Mouse (Mus musculus): Measurements from ENCODE around the gene Pole2.

DNA sequence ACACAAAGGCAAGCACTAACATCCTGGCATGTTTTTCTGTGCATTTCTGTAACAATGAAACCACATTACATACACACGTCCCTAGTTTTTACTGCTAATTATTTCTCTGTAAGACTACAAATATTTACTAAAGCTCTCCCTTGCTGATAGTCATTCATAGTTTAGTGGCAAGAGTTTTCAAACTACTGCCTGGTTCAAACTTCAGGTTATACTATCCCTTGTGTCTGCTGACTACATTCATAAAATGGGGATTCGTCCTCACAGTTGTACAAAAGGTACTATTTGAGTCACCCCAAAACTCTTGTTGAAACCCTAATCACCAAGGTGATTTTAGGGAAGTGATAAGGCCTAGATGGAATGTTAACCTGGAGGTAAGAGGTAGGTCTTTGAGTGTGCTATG, 72.1 kb downstream of the Pole2 start:
- TF ChIP-seq GATA1 (IDR thresholded peaks at IDR 0.05; ENCODE audit: borderline replicate concordance, low read length) (no peak), FLI1 (IDR thresholded peaks at IDR 0.05; ENCODE audit: low read length) (no peak)
